Mouse (Mus musculus) myocyte (in vitro differentiated cells): ENCODE data around the gene Slc25a43.

Experiments
- MAX ChIP-seq: IDR thresholded peaks from one replicate; pipeline ENCODE4 v1.6.1; 2011; ENCODE audit warnings: low read depth, mild to moderate bottlenecking, control low read depth
- MYOD1 ChIP-seq, 3 experiments: IDR thresholded peaks; one replicate each; pipeline ENCODE4 v1.6.1; 2011; ENCODE audit warnings: control low read depth in 2 of 3, low read depth in 2 of 3, mild to moderate bottlenecking in 2 of 3, moderate library complexity in 1 of 3; ENCODE audit not compliant: insufficient read length in 2 of 3, control insufficient read depth in 1 of 3
- POLR2A ChIP-seq: IDR thresholded peaks from one replicate; pipeline ENCODE4 v1.6.1; 2011; ENCODE audit warnings: low read depth, mild to moderate bottlenecking, control low read depth, moderate library complexity; ENCODE audit not compliant: insufficient read length
- POLR2AphosphoS2 ChIP-seq: IDR thresholded peaks from one replicate; pipeline ENCODE4 v1.6.1; 2011; ENCODE audit warnings: low read depth, control low read depth; ENCODE audit not compliant: insufficient read length
- REST ChIP-seq: IDR thresholded peaks from one replicate; pipeline ENCODE4 v1.6.1; 2011; ENCODE audit warnings: mild to moderate bottlenecking, control low read depth, moderate library complexity; ENCODE audit not compliant: insufficient read depth, insufficient read length
- TCF12 ChIP-seq: IDR thresholded peaks from one replicate; pipeline ENCODE4 v1.6.1; 2011; ENCODE audit warnings: mild to moderate bottlenecking, control low read depth; ENCODE audit not compliant: poor library complexity, insufficient read depth, severe bottlenecking

GRCm38 (mm10) chrX:36777694-36778093, 34.2 kb downstream of the Slc25a43 start:
- TF ChIP-seq REST: no peak
- TF ChIP-seq POLR2AphosphoS2: no peak
- TF ChIP-seq MAX: no peak
- TF ChIP-seq POLR2A: no peak
- TF ChIP-seq MYOD1 (IDR thresholded peaks at IDR 0.05; ENCODE audit: control insufficient read depth in 1 of 3, insufficient read length in 2 of 3, low read depth in 2 of 3): no peak
- no peak for TF ChIP-seq TCF12
